Mouse (Mus musculus) spleen, adult 2 months (tissue): ENCODE measurements around the gene Zc3h14. TPM values are rescaled to one million over a fixed set of nuclear protein-coding genes. Genes with fewer than 3 reads are reported as not detected.

Experiments
- DNase-seq, 2 experiments: peaks; one replicate each; pipeline versions ENCODE4 v3.0.0 to v3.0.0-alpha.2; 2012 to 2021; ENCODE audit warnings: low spot score in 2 of 2, low read depth in 1 of 2
- H3K27ac ChIP-seq: fragments of 200-500 bp; 2 replicates; pipeline ENCODE4 v1.5.1; 2012; ENCODE audit warnings: low read length, inconsistent platforms; ENCODE audit not compliant: insufficient read depth
- H3K27me3 ChIP-seq: fragments of 200-500 bp; 2 replicates; pipeline ENCODE4 v1.6.1; 2012; ENCODE audit warnings: mild to moderate bottlenecking, moderate library complexity, low read length, inconsistent platforms; ENCODE audit not compliant: control insufficient read depth, insufficient read depth
- H3K36me3 ChIP-seq: fragments of 200-500 bp; 2 replicates; pipeline ENCODE4 v1.6.1; 2012; ENCODE audit warnings: mild to moderate bottlenecking, low read length, inconsistent platforms; ENCODE audit not compliant: control insufficient read depth, insufficient read depth
- H3K4me1 ChIP-seq: fragments of 200-500 bp; 2 replicates; pipeline ENCODE4 v1.6.1; 2011; ENCODE audit warnings: inconsistent platforms; ENCODE audit not compliant: control insufficient read depth, insufficient read depth, insufficient read length
- H3K4me3 ChIP-seq: fragments of 200-500 bp; 2 replicates; pipeline ENCODE4 v1.5.1; 2011; ENCODE audit warnings: mild to moderate bottlenecking, inconsistent platforms; ENCODE audit not compliant: insufficient read depth, insufficient read length; ENCODE audit errors: extremely low read depth
- CTCF ChIP-seq: fragments of 200-500 bp; IDR thresholded peaks from 2 replicates; pipeline ENCODE4 v1.5.1; 2011; ENCODE audit warnings: mild to moderate bottlenecking, inconsistent platforms; ENCODE audit not compliant: insufficient read depth, insufficient read length, insufficient replicate concordance; ENCODE audit errors: extremely low read depth
- POLR2A ChIP-seq: fragments of 200-500 bp; IDR thresholded peaks from 2 replicates; pipeline ENCODE4 v1.6.1; 2011; ENCODE audit warnings: low read depth, low read length, inconsistent platforms
- WGBS: fragments of 180-500 bp; shearing (Covaris S2); methylation state at CpG from one replicate; pipeline ENCODE4 v1.1.7; 2018; 5-methylcytosine and 5-hydroxymethylcytosine counted together
- polyA plus RNA-seq: library from polyadenylated mRNA; depleted of rRNA; stranded (reverse); fragments of >200 nt; gene quantifications from 2 replicates; pipeline ENCODE4 v1.2.3, GENCODE M21; 2012

The Zc3h14 gene
- polyA plus RNA-seq, 1 experiment: 28.7 TPM

DNA sequence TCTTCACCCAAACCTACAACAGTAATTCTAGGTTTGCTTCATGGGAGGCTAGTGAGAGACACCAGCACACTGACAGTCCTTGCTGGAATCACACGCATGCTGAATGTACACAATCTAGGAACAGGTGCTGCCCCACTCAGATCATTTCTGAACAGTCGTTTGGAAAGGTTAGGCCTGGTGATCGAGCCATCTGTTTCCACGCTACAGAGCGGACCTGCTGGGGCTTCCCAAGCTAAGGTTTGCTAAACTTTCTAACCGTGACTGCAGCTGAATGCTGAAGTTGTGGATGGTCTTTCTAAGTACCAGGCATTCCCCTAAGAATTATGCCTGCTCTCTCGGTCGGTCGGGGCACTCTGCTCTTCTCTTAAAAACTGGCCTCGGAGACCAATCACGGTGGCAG, 16.1 kb upstream of the Zc3h14 start:
- Histone ChIP-seq H3K36me3 (no peaks in the 10 kb centered on the region), H3K27ac (no peak overlapping the region), H3K27me3 (no peaks in the 10 kb centered on the region), H3K4me3 (no peak overlapping the region), H3K4me1 (peaks cover 3% of the 10 kb centered on the region; the same call in 1 of the 2 replicates)
- no peak for DNase-seq
- TF ChIP-seq POLR2A: no peak
- no peak for TF ChIP-seq CTCF
- 90% methylated on average over 11 of the region's 11 CpGs for WGBS

DNA sequence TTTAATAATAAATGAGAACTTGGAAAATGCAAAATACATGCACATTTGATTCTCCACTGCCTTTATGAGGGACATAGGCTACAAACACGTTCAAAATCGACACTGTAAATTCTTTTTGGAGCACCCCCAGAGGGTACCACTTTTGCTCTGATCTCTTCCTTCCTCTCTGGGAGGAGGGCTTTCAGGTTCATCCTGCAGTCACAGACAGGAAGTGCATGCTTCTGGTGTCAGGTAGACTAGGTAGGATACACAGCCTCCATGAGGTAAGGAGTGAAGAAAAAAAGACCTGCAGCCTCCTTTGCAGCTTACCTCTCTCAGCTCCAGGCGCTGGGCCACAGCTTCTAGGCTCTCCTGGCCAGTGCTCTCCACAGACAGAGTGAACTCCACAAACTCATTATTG, 13.6 kb upstream of the Zc3h14 start:
- Histone ChIP-seq H3K4me1 (peaks cover 3% of the 10 kb centered on the region), H3K27me3 (peaks cover 14% of the 10 kb centered on the region), H3K27ac (no peak overlapping the region), H3K4me3 (peak overlapping the region; percentile 44; the same call in 1 of the 2 replicates), H3K36me3 (no peaks in the 10 kb centered on the region)
- no peak for TF ChIP-seq CTCF
- no peak for TF ChIP-seq POLR2A
- DNase-seq: no peak
- 29% methylated on average over 3 of the region's 3 CpGs for WGBS

DNA sequence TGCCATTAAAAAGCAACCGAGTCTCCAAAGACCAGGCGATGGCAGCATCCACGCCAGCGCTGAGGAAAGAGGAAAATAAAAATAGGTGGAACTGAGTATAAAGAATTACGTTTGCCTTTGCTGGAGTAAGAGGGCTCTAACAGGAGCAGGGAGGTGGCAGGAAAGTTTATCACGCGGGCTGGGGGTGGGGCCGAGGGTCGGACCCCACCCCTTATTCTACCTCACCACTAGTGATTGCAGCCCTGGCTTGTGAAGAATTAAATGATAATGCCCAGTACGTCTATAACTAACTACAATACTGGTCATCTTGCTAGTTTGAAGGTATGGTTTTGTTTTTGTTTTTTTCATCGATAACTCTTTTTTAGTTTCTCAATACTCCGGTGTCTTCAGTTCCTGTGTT, 13.0 kb upstream of the Zc3h14 start:
- Histone ChIP-seq H3K4me1 (peaks cover 3% of the 10 kb centered on the region), H3K4me3 (peak overlapping the region; percentile 83; the same call in 1 of the 2 replicates), H3K27me3 (peaks cover 15% of the 10 kb centered on the region), H3K27ac (no peak overlapping the region), H3K36me3 (no peaks in the 10 kb centered on the region)
- 8% methylated on average over 12 of the region's 12 CpGs for WGBS
- DNase-seq: no peak
- TF ChIP-seq CTCF (no peak), POLR2A (no peak)

DNA sequence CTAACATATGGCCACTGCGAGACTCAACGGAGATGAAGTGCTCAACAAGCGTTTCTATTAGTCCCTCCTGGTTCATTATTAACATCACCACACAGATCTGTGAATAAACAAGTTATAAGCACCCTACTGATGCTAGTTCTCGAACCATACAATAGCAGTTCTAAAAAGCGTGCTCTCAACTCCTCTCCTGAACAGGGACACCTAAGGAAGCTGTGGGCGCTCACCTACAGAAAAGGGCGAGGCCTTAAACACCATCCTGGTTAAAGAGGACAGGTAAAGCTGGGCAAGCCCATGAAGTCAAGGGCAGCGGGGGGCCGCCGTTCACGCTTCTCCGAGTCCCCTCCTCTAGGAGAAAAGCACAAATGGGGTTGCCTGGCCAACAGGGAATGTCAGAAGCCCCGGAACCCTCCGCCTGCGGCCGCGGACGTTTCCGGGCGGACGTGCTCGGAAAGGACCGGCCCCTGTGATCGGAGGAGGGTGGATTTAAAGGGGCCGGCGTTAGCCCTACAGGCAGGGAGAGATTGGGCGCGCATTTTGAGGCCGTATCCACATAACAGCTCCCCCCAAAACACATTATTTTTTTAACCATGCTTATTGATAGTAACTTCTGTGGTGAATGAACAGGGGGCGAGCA, 12.4 kb upstream of the Zc3h14 start:
- H3K27ac ChIP-seq: no peak overlapping the region
- no peaks in the 10 kb centered on the region for H3K36me3 ChIP-seq
- H3K4me1 ChIP-seq: peaks cover 3% of the 10 kb centered on the region
- TF ChIP-seq POLR2A: no peak
- TF ChIP-seq CTCF: no peak
- 2% methylated on average over 30 of the region's 30 CpGs for WGBS
- DNase-seq: peak; percentile 59 to 75
- H3K4me3 ChIP-seq: peak overlapping the region; percentile 83
- peaks cover 17% of the 10 kb centered on the region for H3K27me3 ChIP-seq

DNA sequence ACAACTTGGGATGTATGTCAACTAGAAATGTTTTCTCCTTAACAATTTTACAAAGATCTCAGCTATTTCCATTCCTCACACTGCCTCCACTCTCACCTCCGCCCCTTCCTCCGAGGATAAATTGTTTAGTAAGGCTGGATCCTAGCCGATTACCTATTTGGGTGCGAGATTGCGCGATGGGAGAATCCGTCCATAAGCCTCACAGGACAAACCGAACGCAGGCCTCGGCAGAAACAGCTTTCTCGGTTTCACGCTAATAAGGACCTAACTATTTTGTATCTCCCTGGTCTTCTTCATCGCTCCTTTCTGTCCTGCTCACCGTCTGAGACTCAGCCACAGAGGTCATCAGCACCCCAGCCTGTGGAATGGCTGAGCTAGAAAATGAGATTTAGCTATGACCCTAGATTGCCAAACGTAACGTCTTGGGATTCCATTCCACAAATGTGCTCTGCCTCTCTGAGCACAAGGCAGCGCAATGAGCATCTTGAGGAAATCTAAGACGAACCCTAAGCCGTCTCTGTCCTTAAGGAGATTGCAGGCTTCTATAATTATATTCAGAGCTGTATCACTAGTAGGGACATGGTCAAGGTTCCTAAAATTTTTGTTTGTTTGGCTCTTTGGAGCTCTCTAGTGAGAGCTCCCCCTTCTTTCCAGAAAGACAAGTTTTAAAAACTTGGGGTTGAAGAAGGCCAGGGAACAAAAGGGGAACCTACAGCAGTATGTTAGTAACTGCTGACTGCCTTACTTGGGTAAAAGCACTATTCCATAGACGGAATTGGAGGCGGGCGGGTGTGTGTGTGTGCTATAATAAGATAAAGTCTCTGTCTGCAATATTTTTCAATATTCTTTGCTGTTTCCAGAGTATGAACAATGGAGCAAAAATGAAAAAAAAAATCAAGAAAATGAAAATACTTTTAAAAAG, 11.6 kb upstream of the Zc3h14 start:
- H3K27ac ChIP-seq: no peak overlapping the region
- no peaks in the 10 kb centered on the region for H3K36me3 ChIP-seq
- no peak for DNase-seq
- H3K4me3 ChIP-seq: peak overlapping the region; percentile 83
- H3K4me1 ChIP-seq: peaks cover 3% of the 10 kb centered on the region
- H3K27me3 ChIP-seq: peaks cover 17% of the 10 kb centered on the region
- WGBS: 35% methylated on average over 22 of the region's 22 CpGs
- no peak for TF ChIP-seq CTCF
- no peak for TF ChIP-seq POLR2A

DNA sequence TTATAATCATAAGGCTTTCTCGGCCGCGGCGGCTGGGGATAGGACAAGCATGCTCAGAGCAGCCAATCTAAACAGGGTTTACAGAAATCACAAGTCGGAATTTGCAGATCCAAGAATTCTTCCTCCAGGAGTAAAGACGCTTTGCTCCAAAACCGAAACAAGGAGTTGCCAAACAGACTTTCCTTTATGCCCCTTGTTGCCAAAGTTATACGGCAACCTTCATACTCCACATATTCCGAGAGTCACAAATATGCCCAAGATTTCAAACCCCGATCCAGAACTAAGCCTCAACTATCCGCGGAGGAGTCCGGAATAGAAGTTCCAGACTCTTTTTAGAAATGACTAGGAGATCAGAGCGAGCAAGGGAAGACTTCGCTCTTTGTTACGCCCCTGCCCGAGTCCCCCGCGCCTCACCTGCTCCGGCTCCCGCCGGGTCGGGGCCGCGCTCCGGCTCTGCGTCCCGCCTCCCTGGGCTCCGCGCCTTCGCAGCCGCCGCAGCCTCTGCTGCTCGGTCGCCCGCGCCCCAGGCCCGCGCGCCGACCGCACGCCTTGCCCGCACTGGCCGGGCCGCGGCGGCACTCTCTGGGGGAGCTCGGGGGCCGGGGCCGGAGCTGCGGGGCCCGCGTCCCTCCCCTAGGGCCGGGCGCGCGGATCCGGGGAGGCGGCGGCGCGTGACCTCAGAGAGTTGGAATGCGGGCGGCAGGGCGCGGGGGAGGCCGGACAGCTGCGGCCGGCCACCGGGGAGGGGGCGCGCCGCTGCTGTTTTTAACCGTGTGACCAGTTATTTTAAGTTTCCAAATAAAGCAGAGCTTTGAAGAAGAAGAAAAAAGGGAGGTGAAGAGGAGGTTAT, 9.6 kb upstream of the Zc3h14 start, which contains the start of gene Ptpn21:
Gene Ptpn21, minus strand, starts transcription at position 455 of the 850 bp plus-strand sequence.
- Histone ChIP-seq H3K36me3 (no peaks in the 10 kb centered on the region), H3K27ac (peak within 1 kb of the TSS; percentile 51), H3K4me1 (peaks cover 3% of the 10 kb centered on the region), H3K4me3 (peak within 1 kb of the TSS; percentile 46; the same call in 1 of the 2 replicates), H3K27me3 (peaks cover 17% of the 10 kb centered on the region)
- TF ChIP-seq CTCF (no peak), POLR2A (no peak)
- WGBS: 3% methylated on average over 75 of the region's 75 CpGs
- DNase-seq: no peak
